Mouse (Mus musculus): Measurements from ENCODE around the gene Tfrc. TPM values are rescaled to one million over a fixed set of nuclear protein-coding genes. Genes with fewer than 3 reads are reported as not detected.

Gene Tfrc
- polyA plus RNA-seq, 1 experiment from 2014 or later = 32.6 TPM

DNA sequence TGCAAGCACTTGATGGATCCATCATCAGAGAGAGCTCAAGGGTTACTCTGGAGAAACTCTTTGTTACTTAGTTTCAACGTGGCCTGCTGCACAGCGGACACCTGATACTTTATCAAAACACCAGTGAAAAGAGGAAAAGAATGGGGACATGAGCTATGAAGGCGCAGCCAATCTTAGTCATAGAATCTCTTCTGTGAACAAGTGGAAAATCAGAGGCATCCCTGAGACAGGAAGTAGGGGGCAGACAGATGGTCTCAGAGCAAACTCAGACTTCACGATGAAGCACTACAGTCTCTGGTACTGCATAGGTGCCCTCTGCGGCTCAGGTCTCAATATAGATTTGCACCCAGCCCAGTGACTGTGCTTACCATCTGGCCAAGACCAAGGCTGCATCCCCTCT, 14.0 kb upstream of the Tfrc start:
- Histone ChIP-seq H3K27me3 (0 out of 2 replicates have a peak, but pooled peaks cover 1% of the 10 kb centered on the region), H3K27ac (no peak overlapping the region), H3K9ac (no peak overlapping the region), H3K9me3 (no peaks in the 10 kb centered on the region), H3K4me1 (replicated peaks) (no peaks in the 10 kb centered on the region), H3K4me2 (no peak overlapping the region), H3K36me3 (no peaks in the 10 kb centered on the region), H3K4me3 (no peak overlapping the region)
- no peak for ATAC-seq (ENCODE audit: low FRiP score)
- WGBS = 85% methylated on average over 5 of the region's 5 CpGs

DNA sequence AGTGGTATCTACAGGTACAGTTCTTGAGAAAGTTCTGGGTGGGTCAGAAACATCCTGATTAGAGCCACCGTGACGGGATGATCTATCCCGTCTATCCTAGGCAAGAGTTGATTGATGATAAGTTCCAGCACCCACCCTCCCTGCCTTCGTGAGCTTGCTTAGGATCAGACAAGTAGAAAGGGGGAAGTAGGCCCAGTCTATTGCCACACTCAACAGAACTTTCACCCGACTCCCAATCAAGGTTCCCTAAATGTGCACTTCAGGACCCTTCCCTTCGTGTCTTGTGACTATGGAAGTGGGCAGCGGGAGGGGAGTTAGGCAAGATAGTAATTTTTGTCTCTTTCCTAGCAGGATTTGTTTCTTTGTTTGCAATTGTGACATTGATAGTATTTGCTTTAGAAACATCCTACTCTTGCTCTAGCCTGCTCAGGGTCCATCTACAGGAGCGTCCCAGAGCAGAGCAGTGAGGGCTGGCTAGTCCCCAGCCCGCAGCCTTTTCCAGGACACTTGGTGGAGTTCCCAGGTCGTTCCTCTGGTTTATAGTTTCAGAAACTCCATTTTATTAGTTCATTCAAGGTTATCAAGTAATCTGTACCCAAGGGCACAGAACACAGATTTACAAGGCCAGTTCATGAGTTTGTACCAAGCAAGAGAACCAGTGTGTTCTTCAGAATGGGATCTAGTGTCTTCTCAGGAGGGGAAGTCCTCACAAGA, 13.4 kb upstream of the Tfrc start:
- Histone ChIP-seq H3K27me3 (no peaks in the 10 kb centered on the region), H3K9me3 (no peaks in the 10 kb centered on the region), H3K4me3 (no peak overlapping the region), H3K27ac (no peak overlapping the region), H3K36me3 (no peaks in the 10 kb centered on the region), H3K9ac (no peak overlapping the region), H3K4me1 (replicated peaks) (no peaks in the 10 kb centered on the region), H3K4me2 (no peak overlapping the region)
- WGBS = 90% methylated on average over 10 of the region's 10 CpGs
- ATAC-seq (ENCODE audit: low FRiP score) = no peak

DNA sequence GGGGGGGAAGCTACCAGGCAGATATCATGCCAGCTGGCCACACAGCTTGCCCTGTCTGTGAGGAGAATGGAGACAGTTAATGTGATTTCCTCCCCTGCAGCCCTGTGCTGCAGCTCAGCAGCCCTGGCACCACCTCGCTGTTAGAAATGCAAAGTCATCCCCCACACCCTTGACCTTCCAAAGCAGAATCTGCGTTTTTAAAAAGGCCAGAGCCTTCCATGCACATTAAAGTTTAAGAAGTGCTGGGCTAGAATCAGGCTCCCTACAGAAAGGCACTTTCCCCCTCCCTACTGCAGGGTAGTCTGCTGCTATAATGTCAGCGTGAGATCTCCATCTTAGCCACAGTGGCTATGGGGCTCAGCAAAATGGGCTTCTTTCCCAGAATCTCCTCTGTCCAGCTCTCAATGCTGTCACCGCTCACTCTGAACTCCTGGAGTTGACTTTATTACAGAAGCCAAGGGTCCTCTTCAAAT, 10.8 kb upstream of the Tfrc start:
- WGBS = 23% methylated on average over 4 of the region's 4 CpGs

DNA sequence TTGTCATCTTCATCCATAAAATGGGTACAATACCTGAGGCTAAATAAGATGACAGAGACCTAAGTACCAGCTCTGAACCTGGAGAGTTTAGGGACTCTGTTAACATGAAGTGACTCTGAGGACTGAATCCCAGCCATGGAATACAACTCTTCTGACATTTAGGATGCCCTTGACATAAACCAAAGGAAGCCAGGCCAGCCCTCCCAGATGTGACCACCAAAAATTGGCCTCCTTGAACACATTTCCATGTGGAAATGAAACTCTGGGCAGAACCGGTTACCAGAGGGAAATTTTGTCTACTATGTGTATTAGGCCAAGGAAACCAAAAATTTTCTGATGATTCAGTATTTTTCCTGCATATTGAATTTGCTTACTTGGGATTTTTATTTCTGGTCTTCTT, 9.6 kb upstream of the Tfrc start:
- Histone ChIP-seq H3K27me3 (no peaks in the 10 kb centered on the region), H3K4me3 (no peak overlapping the region), H3K4me1 (replicated peaks) (no peaks in the 10 kb centered on the region), H3K9ac (no peak overlapping the region), H3K4me2 (no peak overlapping the region), H3K36me3 (no peaks in the 10 kb centered on the region), H3K27ac (no peak overlapping the region), H3K9me3 (no peaks in the 10 kb centered on the region)
- ATAC-seq (ENCODE audit: low FRiP score) = no peak
- WGBS = 97% methylated on average over 1 of the region's 1 CpGs

More for the DNA sequence above, 10.8 kb upstream of the Tfrc start:
- no peak overlapping the region for H3K4me3 ChIP-seq
- H3K9ac ChIP-seq = no peak overlapping the region
- H3K4me1 ChIP-seq (replicated peaks) = no peaks in the 10 kb centered on the region
- no peaks in the 10 kb centered on the region for H3K27me3 ChIP-seq
- no peak for ATAC-seq (ENCODE audit: low FRiP score)
- H3K9me3 ChIP-seq = no peaks in the 10 kb centered on the region
- no peak overlapping the region for H3K27ac ChIP-seq
- no peak overlapping the region for H3K4me2 ChIP-seq
- no peaks in the 10 kb centered on the region for H3K36me3 ChIP-seq

DNA sequence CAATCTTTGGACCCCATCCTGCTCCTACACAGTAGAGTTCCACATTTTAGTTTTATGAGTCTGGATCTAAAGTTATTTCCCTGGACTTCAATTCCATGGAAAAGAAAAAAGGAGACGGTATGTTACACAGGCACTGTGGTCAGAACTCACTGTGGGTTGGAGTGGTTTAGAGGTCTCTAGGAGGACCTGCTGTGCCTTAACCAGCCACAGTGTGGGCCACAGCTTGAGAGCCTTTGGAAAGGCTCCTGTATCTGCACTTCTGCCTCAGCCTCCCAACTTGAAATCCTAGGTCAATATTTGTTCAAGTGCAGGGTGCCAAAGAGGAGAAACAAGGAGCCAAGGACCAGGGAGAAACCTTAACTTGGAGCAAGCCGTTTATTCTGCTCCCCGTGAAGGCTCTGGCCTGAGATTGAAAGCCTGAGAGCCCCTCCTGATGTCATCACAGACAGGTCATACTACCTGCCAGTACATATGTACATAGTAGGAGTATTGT, 6.5 kb upstream of the Tfrc start:
- no peak overlapping the region for H3K9ac ChIP-seq
- H3K9me3 ChIP-seq = no peaks in the 10 kb centered on the region
- H3K4me3 ChIP-seq = no peak overlapping the region
- WGBS = 73% methylated on average over 3 of the region's 3 CpGs
- no peaks in the 10 kb centered on the region for H3K27me3 ChIP-seq
- no peaks in the 10 kb centered on the region for H3K4me1 ChIP-seq (replicated peaks)
- no peak overlapping the region for H3K27ac ChIP-seq
- H3K4me2 ChIP-seq = no peak overlapping the region
- no peak for ATAC-seq (ENCODE audit: low FRiP score)
- no peaks in the 10 kb centered on the region for H3K36me3 ChIP-seq

DNA sequence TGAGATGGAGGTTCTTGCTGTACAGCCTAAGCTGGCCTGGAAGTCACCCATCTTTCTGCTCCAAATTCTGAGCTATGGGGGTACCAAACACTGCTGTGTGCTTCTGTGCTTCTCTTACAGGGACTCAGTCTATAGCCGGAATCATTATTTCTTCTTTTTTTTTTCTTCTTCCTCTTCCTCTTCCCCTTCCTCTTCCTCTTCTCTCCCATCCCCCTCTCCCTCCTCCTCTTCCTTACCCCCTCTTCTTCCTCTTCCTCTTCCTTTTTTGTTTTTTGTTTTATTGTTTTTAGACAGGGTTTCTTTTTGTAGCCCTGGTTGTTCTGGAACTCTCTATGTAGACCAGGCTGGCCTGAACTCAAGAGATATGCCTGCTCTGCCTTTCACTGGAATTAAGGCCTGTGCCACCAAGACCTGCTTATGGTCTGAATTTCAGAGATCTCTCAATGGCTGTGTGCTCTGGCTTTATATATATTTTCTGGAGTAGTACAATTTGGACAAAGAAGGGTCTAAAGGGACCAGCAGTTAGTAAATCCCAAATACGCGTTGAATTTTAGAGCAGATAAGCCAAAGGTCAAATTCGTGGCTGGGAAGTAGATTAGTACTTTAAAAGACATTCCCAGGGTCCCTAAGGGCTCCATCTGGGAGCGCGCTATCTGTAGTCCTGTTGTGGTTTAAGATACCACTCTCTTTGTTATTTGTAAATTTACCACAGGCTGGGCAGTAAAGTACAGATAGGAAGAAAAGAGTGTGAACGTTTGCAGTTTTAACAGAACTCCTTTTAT, 967 bp upstream of the Tfrc start:
- ATAC-seq (ENCODE audit: low FRiP score) = no peak
- no peak overlapping the region for H3K27ac ChIP-seq
- no peak overlapping the region for H3K9ac ChIP-seq
- H3K4me3 ChIP-seq = peak overlapping the region; percentile 81
- H3K4me2 ChIP-seq = peak overlapping the region; percentile 66
- H3K36me3 ChIP-seq = no peaks in the 10 kb centered on the region
- WGBS = 57% methylated on average over 7 of the region's 7 CpGs
- no peaks in the 10 kb centered on the region for H3K27me3 ChIP-seq
- no peaks in the 10 kb centered on the region for H3K9me3 ChIP-seq
- peaks cover 15% of the 10 kb centered on the region for H3K4me1 ChIP-seq (replicated peaks)

DNA sequence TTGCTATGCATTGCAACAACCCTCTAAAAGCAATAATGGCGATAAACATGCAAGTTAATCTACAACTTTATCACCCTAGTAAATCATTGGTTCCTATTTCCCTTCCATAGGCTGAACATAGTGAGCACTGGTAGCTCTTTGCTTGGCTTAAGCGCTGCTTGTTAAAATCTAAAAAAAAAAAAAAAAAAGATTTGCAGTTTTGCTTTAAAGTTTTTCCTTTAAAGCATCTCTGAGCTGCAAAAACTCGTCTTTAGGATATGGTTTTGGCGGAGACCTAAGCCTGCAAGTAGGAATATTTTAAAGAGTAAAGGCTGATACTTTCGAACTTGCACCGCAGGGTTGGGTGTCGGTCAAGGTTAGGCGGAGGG, 392 bp upstream of the Tfrc start:
- peak overlapping the region; percentile 81 for H3K4me3 ChIP-seq
- ATAC-seq (ENCODE audit: low FRiP score) = no peak
- peak overlapping the region; percentile 66 for H3K4me2 ChIP-seq
- WGBS = 11% methylated on average over 8 of the region's 8 CpGs
- H3K36me3 ChIP-seq = no peaks in the 10 kb centered on the region
- H3K27me3 ChIP-seq = no peaks in the 10 kb centered on the region
- peak overlapping the region; percentile 96 for H3K27ac ChIP-seq
- H3K9me3 ChIP-seq = no peaks in the 10 kb centered on the region
- H3K4me1 ChIP-seq (replicated peaks) = peaks cover 15% of the 10 kb centered on the region
- peak overlapping the region; percentile 63; the same call in 1 of the 2 replicates for H3K9ac ChIP-seq

DNA sequence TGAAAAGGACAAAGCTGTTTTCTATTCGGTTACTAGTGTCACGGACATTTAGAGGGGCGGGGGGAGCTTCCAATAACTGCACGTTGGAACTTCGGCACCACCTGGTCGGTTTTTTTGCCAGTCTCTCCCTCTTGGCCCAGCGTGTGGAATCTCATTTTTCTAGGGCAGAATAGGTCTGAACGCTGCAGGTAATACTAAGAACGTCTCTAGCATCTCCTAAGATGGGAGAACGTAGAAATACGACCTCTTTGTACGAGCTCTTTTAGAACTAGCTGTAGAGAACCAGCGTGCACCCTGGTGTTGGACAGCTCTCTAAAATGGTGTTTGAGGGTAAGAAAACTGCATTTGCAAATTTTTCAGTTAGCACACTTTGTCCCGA, 670 bp downstream of the Tfrc start:
- ATAC-seq (ENCODE audit: low FRiP score) = no peak; the same call in none of the 2 replicates
- 2% methylated on average over 14 of the region's 14 CpGs for WGBS
- peaks cover 15% of the 10 kb centered on the region for H3K4me1 ChIP-seq (replicated peaks)
- peak overlapping the region; percentile 66 for H3K4me2 ChIP-seq
- H3K4me3 ChIP-seq = peak overlapping the region; percentile 81
- no peaks in the 10 kb centered on the region for H3K9me3 ChIP-seq
- peaks cover under 1% of the 10 kb centered on the region for H3K36me3 ChIP-seq
- H3K27ac ChIP-seq = peak overlapping the region; percentile 96
- H3K9ac ChIP-seq = peak overlapping the region; percentile 87
- H3K27me3 ChIP-seq = no peaks in the 10 kb centered on the region

DNA sequence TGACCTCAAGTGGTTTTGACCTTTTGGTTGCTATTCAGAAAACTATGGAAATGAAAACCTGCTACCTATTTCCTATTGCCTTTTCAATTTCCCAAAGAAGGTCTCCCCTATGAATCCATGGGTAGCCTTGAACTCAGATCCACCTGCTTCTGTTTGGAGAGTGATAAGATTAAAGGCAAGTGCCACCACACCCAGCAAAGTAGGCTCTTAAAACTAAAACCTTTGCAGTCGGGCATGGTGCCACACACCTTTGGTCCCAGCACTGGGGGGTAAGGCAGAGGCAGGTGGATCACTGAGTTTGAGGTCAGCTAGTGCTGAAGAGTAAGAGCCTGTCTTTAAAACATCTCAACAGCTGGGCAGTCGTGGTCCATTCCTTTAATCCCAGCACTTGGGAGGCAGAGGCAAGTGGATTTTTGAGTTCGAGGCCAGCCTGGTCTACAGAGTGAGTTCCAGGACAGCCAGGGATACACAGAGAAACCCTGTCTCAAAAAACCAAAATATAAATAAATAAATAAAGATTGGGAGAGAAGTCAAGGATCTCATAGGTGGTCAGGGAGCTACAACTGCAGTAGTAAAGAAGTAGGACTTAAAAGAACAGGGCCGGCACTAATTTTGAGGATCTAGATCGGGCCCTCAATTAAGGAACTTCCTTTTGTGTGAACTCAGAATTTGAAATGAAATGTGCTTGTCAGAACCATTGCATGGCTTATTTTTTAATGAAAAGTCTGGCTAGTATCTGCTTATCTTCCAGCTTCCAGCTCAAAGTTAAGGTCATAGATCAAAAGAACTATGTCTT, 1.9 kb downstream of the Tfrc start:
- no peaks in the 10 kb centered on the region for H3K27me3 ChIP-seq
- peak overlapping the region; percentile 81 for H3K4me3 ChIP-seq
- H3K9me3 ChIP-seq = no peaks in the 10 kb centered on the region
- WGBS = 75% methylated on average over 5 of the region's 5 CpGs
- no peak overlapping the region for H3K27ac ChIP-seq
- H3K9ac ChIP-seq = no peak overlapping the region
- H3K4me1 ChIP-seq (replicated peaks) = peaks cover 15% of the 10 kb centered on the region
- ATAC-seq (ENCODE audit: low FRiP score) = no peak
- H3K36me3 ChIP-seq = peaks cover 11% of the 10 kb centered on the region
- H3K4me2 ChIP-seq = peak overlapping the region; percentile 66

DNA sequence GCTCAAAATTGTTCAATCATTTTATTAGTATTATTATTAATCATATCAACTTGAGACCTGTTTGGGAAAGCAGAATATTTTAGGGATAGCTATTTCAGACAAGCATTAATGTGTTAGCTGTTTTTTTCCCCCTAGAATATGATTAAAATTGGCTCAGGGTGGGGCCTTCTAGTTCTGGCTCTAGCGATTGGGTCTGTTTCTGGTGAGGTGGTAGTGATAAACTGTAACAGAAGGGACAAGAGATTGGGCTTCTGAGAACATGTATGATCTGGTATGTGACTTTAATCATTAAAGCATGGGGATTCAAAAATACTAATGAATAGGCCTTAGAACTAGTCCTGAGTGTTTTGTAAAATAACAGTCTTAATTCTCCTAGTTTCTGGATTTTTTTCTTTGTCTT, 3.3 kb downstream of the Tfrc start:
- Histone ChIP-seq H3K36me3 (peaks cover 24% of the 10 kb centered on the region), H3K27ac (no peak overlapping the region), H3K4me3 (no peak overlapping the region), H3K4me2 (no peak overlapping the region), H3K27me3 (no peaks in the 10 kb centered on the region), H3K4me1 (replicated peaks) (peaks cover 15% of the 10 kb centered on the region), H3K9me3 (no peaks in the 10 kb centered on the region), H3K9ac (no peak overlapping the region)
- ATAC-seq (ENCODE audit: low FRiP score) = no peak
- WGBS = 88% methylated on average over 1 of the region's 1 CpGs

DNA sequence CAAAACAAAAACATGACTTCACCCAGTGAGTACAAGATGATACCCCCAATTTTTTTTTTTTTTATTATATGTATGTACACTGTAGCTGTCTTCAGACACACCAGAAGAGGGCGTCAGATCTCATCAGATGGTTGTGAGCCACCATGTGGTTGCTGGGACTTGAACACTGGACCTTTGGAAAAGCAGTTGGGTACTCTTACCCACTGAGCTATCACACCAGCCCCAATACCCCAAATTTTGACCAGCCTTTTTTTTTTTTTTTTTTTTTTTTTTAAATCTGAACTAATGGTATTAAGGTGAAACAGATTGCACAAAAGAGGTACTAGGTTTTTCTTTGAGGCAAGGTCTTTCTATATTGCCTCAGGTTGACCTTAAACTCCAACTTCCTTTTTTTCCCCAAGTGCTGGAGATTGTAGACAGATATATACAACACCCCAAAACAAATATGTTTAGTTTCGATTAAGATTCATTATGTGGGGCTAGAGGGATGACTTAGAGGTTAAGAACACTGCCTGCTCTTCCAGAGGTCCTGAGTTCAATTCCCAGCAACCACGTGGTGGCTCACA, 4.6 kb downstream of the Tfrc start:
- no peak for ATAC-seq (ENCODE audit: low FRiP score)
- no peak overlapping the region for H3K9ac ChIP-seq
- 82% methylated on average over 3 of the region's 3 CpGs for WGBS
- H3K27me3 ChIP-seq = no peaks in the 10 kb centered on the region
- H3K4me3 ChIP-seq = no peak overlapping the region
- H3K4me2 ChIP-seq = no peak overlapping the region
- H3K9me3 ChIP-seq = no peaks in the 10 kb centered on the region
- H3K36me3 ChIP-seq = peaks cover 33% of the 10 kb centered on the region
- H3K4me1 ChIP-seq (replicated peaks) = peaks cover 15% of the 10 kb centered on the region
- no peak overlapping the region for H3K27ac ChIP-seq

DNA sequence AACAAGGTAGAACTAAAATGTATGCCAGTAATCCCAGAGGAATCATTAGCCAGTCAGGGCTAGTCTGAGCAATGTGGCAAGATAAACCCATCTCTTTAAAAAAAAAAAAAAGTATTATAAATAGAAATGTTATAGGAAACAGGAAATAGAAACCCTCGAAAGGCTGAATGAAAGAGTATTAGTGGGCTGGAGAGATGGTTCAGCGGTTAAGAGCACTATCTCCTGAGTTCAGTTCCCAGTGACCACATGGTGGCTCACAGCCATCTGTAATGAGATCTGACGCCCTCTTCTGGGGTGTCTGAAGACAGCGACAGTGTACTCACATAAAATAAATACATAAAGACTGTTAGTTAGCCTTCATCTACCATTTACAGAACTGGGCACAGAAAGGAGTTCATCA, 5.3 kb downstream of the Tfrc start:
- Histone ChIP-seq H3K4me3 (no peak overlapping the region), H3K4me2 (no peak overlapping the region), H3K4me1 (replicated peaks) (peaks cover 15% of the 10 kb centered on the region), H3K27ac (no peak overlapping the region), H3K9me3 (no peaks in the 10 kb centered on the region), H3K27me3 (no peaks in the 10 kb centered on the region), H3K9ac (no peak overlapping the region), H3K36me3 (peaks cover 35% of the 10 kb centered on the region)
- WGBS = 73% methylated on average over 4 of the region's 4 CpGs
- ATAC-seq (ENCODE audit: low FRiP score) = no peak

Data from hindbrain, embryonic 13.5 days (tissue).